Mouse (Mus musculus) liver, embryonic 16.5 days (tissue): ENCODE data around the gene Prox2. TPM values are rescaled to one million over a fixed set of nuclear protein-coding genes. Genes with fewer than 3 reads are reported as not detected.

Source experiments
- ATAC-seq: fragments of 200-750 bp; cut with Nextera tagmentation; 2 replicates; pipeline ENCODE4 v1.8.0; 2017; ENCODE audit warnings: low read depth, mild to moderate bottlenecking, moderate number of reproducible peaks, moderate library complexity
- H3K27ac ChIP-seq: fragments of 300-500 bp; sonication (generic); 2 replicates; pipeline ENCODE4 v1.5.1; 2014; ENCODE audit warnings: mild to moderate bottlenecking, low read length
- H3K27me3 ChIP-seq: fragments of 300-500 bp; sonication (generic); 2 replicates; pipeline ENCODE4 v1.6.1; 2014; ENCODE audit warnings: low read depth, low read length, mixed read lengths; ENCODE audit not compliant: control insufficient read depth, insufficient read depth
- H3K36me3 ChIP-seq: fragments of 300-500 bp; sonication (generic); 2 replicates; pipeline ENCODE4 v1.6.1; 2014; ENCODE audit warnings: mild to moderate bottlenecking; ENCODE audit not compliant: control insufficient read depth, insufficient read depth
- H3K4me1 ChIP-seq: fragments of 300-500 bp; sonication (generic); 2 replicates; pipeline ENCODE4 v1.6.1; 2014; ENCODE audit warnings: low read depth, low read length, mixed read lengths; ENCODE audit not compliant: control insufficient read depth
- H3K4me2 ChIP-seq: fragments of 300-500 bp; sonication (generic); 2 replicates; pipeline ENCODE4 v1.6.1; 2014; ENCODE audit warnings: low read depth, low read length, mixed read lengths
- H3K4me3 ChIP-seq: fragments of 300-500 bp; sonication (generic); 2 replicates; pipeline ENCODE4 v1.5.1; 2014; ENCODE audit warnings: low read depth, mild to moderate bottlenecking, low read length
- H3K9ac ChIP-seq: fragments of 300-500 bp; sonication (generic); 2 replicates; pipeline ENCODE4 v1.6.1; 2014; ENCODE audit warnings: low read depth, low read length
- H3K9me3 ChIP-seq: fragments of 300-500 bp; sonication (generic); replicated peaks from 2 replicates; pipeline ENCODE4 v1.6.1; 2016; ENCODE audit warnings: low read length; ENCODE audit not compliant: control insufficient read depth
- WGBS: fragments of 180-500 bp; shearing (Covaris S2); extraction: QIAGEN DNeasy Blood & Tissue Kit; methylation state at CpG from one replicate; pipeline ENCODE4 v1.1.7; 2014; ENCODE audit not compliant: insufficient replicate concordance; 5-methylcytosine and 5-hydroxymethylcytosine counted together
- polyA plus RNA-seq: library from polyadenylated mRNA; unstranded; fragments of >200 nt; fragmentation: Nextera tagmentation; extraction: Ambion mirVana; gene quantifications from 2 replicates; pipeline ENCODE4 v1.2.1, GENCODE M21; 2015

Gene Prox2
- polyA plus RNA-seq, 1 experiment from 2014 or later, result 2.8 TPM

DNA sequence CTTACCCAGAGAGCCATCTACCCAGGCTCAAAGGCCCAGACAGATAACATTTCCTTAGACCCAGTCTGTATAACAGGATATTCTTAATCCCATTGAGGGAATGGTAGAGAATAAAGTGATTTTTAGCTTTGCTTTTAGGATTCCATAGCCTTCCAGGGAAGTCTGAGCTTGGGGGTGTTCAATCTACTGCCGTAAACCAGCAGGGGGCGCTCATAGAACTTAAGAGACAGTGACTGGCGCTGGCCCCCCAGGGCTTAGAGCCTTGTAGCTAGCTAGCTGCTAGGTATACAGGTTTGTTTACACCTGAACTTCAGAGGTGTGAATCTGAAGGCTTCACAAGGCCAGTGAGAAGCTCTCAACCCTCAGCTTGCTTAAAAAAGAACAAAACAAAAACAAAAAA lies 18.3 kb downstream of the Prox2 start:
- Histone ChIP-seq H3K4me1 (peaks cover 7% of the 10 kb centered on the region; the same call in 1 of the 2 replicates), H3K4me2 (no peak overlapping the region), H3K27ac (no peak overlapping the region), H3K27me3 (no peaks in the 10 kb centered on the region), H3K36me3 (no peaks in the 10 kb centered on the region; the same call in 1 of the 2 replicates), H3K9me3 (no peaks in the 10 kb centered on the region), H3K9ac (no peak overlapping the region), H3K4me3 (no peak overlapping the region)
- ATAC-seq, result no peak
- 2% methylated on average over 3 of the region's 3 CpGs for WGBS

DNA sequence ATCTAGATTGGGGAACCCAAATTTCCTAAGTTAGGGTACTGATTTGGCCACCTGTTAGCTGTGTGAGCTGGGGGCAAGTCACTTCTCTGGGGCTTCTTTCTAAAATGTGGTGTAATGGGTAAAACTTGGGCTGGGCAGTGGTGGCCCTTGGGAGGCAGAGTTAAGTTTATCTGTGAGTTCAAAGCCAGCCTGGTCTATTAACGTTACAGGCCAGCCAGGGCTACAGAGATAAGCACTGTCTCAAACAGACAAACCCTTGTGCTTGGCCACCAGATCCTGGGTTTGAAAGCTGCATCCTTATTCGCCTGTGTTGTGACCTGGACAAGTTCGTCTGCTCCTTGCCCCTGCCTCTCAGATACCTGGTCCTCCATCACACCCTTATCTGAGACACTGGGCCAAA lies 19.4 kb downstream of the Prox2 start:
- WGBS, result 15% methylated on average over 3 of the region's 3 CpGs
- no peaks in the 10 kb centered on the region for H3K27me3 ChIP-seq
- H3K4me2 ChIP-seq, result no peak overlapping the region
- H3K36me3 ChIP-seq, result no peaks in the 10 kb centered on the region; the same call in 1 of the 2 replicates
- no peak overlapping the region for H3K27ac ChIP-seq
- no peak overlapping the region for H3K9ac ChIP-seq
- H3K4me1 ChIP-seq, result peaks cover 7% of the 10 kb centered on the region; the same call in 1 of the 2 replicates
- ATAC-seq, result peak; percentile 50; the same call in 1 of the 2 replicates
- no peaks in the 10 kb centered on the region for H3K9me3 ChIP-seq
- no peak overlapping the region for H3K4me3 ChIP-seq

GRCm38 (mm10) chr12:85087845-85088244 lies 22.7 kb downstream of the Prox2 start:
- H3K4me3 ChIP-seq, result no peak overlapping the region
- peaks cover 7% of the 10 kb centered on the region; the same call in 1 of the 2 replicates for H3K4me1 ChIP-seq
- no peaks in the 10 kb centered on the region; the same call in 1 of the 2 replicates for H3K36me3 ChIP-seq
- no peak overlapping the region for H3K9ac ChIP-seq
- no peaks in the 10 kb centered on the region for H3K9me3 ChIP-seq
- no peak overlapping the region for H3K27ac ChIP-seq
- 84% methylated on average over 12 of the region's 12 CpGs for WGBS
- no peak for ATAC-seq
- no peaks in the 10 kb centered on the region for H3K27me3 ChIP-seq
- H3K4me2 ChIP-seq, result no peak overlapping the region

DNA sequence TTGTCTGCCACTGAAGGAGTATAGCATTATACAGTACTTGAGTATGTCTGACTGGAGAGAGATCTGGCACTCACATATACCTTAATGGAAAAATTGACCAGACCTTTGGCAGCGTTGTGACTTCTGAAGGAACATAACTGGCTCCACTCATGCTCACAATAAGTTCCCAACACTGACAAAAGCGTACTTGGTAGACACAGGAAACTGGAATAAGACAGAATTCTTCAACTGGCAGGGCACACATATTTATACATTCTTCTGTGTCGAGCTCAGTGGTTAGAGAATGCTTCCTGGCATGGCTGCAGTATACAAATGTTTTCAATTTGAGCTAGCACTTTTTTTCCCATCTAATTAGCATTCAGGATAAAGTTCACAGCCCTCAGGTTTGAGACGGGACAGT lies 25.6 kb downstream of the Prox2 start:
- WGBS, result 74% methylated on average over 4 of the region's 4 CpGs
- no peak for ATAC-seq
- no peaks in the 10 kb centered on the region; the same call in 1 of the 2 replicates for H3K36me3 ChIP-seq
- H3K4me1 ChIP-seq, result no peaks in the 10 kb centered on the region
- H3K9me3 ChIP-seq, result no peaks in the 10 kb centered on the region
- H3K4me2 ChIP-seq, result no peak overlapping the region
- no peaks in the 10 kb centered on the region for H3K27me3 ChIP-seq
- H3K9ac ChIP-seq, result no peak overlapping the region
- H3K27ac ChIP-seq, result no peak overlapping the region
- H3K4me3 ChIP-seq, result no peak overlapping the region

- H3K36me3 ChIP-seq, result no peaks in the 10 kb centered on the region; the same call in 1 of the 2 replicates
- no peaks in the 10 kb centered on the region for H3K27me3 ChIP-seq
- no peak overlapping the region for H3K9ac ChIP-seq
- no peak overlapping the region for H3K4me3 ChIP-seq
- no peaks in the 10 kb centered on the region for H3K4me1 ChIP-seq
- H3K4me2 ChIP-seq, result no peak overlapping the region
- H3K9me3 ChIP-seq, result no peaks in the 10 kb centered on the region
- WGBS, result 31% methylated on average over 2 of the region's 2 CpGs
- no peak for ATAC-seq
- H3K27ac ChIP-seq, result no peak overlapping the region
Measured at GRCm38 (mm10) chr12:85084257-85084656, 26.3 kb downstream of the Prox2 start.

DNA sequence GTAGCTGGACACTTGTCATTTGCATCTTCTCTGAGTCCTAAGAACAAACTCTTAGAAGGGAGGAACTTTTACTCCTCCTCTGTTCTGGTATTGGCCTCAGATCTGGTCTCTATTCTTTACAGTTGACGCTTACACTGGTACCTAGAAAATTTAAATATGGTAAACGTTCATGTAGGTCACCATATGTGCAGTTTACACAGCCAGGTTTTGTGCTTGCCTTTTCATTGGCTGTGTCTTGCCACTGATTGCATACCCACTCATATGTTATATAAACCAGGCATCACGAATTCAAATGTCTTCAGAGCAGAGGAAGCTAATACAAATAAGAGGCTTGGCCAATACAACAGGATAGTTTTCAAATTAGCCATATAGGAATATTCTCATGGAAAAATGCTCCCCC lies 33.5 kb downstream of the Prox2 start:
- no peak overlapping the region for H3K27ac ChIP-seq
- H3K4me3 ChIP-seq, result no peak overlapping the region
- H3K9me3 ChIP-seq, result no peaks in the 10 kb centered on the region
- no peaks in the 10 kb centered on the region for H3K4me1 ChIP-seq
- no peak overlapping the region for H3K9ac ChIP-seq
- no peak overlapping the region for H3K4me2 ChIP-seq
- no peak for ATAC-seq
- H3K36me3 ChIP-seq, result no peaks in the 10 kb centered on the region
- 74% methylated on average over 3 of the region's 3 CpGs for WGBS
- no peaks in the 10 kb centered on the region for H3K27me3 ChIP-seq

- Histone ChIP-seq H3K4me1 (no peaks in the 10 kb centered on the region), H3K4me2 (no peak overlapping the region), H3K27me3 (no peaks in the 10 kb centered on the region), H3K27ac (no peak overlapping the region), H3K9ac (no peak overlapping the region), H3K4me3 (no peak overlapping the region), H3K36me3 (no peaks in the 10 kb centered on the region; the same call in 1 of the 2 replicates), H3K9me3 (no peaks in the 10 kb centered on the region)
- ATAC-seq, result no peak
Measured at GRCm38 (mm10) chr12:85071043-85071442, 39.5 kb downstream of the Prox2 start.

- H3K36me3 ChIP-seq, result peaks cover 8% of the 10 kb centered on the region
- 66% methylated on average over 6 of the region's 6 CpGs for WGBS
- ATAC-seq, result no peak
- H3K4me2 ChIP-seq, result no peak overlapping the region
- no peak overlapping the region for H3K9ac ChIP-seq
- no peak overlapping the region for H3K4me3 ChIP-seq
- H3K4me1 ChIP-seq, result no peaks in the 10 kb centered on the region
- no peaks in the 10 kb centered on the region for H3K9me3 ChIP-seq
- no peaks in the 10 kb centered on the region for H3K27me3 ChIP-seq
- no peak overlapping the region for H3K27ac ChIP-seq
Measured at GRCm38 (mm10) chr12:85051218-85051617, 59.3 kb downstream of the Prox2 start.
